Mouse (Mus musculus) retina, embryonic 14.5 days (tissue): ENCODE measurements at regions not wholly inside any gene's neighbourhood (a gene's known extent, or its start where the extent isn't known, plus 50 kb on each side); places are given as distances from the start of the nearest gene placed in this dataset.

Source experiments
- DNase-seq: peaks from one replicate; pipeline ENCODE4 v3.0.0-alpha.2; 2015; ENCODE audit warnings: low spot score

DNA sequence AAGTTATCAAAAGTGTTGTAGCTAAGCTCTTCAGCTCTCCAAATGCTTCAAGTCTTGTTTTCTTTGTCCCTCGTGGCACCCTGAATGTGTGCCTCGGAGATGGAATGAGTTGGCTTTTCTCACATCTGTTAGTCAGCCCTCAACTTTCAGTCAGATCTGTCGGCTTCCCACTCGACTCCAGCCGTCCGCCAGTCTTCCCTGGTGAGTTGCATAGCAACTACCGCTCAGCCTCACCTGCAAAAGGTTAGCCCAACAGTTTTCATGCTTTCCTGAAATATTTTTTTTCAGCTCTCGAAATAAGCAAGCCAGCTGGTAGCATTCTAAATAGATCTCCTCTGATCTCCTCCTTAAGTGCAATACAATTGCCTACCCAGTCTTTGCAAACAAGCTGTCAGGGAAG, 601.2 kb downstream of the Dok5 start:
- DNase-seq: no peak

DNA sequence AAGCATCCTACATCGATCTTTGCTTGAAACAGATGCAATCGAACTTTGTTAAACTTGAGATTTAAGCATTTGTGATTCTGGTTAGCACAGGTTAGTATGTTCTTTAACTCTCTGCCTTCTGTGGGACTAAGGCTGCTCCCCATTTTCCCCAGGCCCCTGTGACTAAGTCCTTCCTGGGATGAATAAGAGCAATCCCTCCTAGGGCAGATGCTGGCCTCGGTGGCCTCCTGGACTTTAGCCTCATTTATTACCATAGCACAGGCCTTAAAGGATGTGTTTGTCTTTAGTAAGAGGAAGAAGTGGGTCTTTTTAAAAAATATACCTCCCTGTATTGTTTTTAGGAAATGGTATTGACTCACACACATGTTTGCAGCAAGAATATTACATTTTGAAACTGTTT, 599.9 kb downstream of the Dok5 start:
- no peak for DNase-seq

DNA sequence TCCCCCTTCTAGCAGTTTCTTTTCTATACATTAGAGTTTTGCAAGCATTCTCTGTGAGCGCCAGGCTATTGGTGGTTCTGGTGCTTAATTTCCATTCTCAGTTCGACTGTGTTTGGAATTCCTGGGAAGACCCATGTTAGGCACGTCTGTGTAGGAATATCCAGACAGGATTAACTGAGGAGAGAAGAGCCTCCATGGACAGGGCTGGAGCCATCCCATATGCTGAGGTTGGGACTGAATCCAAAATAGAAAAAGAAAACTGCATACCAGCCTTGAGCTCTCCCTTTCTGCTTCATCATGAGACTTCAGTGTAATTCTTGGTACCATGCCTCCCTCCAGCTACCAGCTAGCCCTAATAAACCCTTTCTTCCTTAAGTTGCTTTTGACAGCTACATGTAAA, 595.3 kb downstream of the Dok5 start:
- DNase-seq: no peak

DNA sequence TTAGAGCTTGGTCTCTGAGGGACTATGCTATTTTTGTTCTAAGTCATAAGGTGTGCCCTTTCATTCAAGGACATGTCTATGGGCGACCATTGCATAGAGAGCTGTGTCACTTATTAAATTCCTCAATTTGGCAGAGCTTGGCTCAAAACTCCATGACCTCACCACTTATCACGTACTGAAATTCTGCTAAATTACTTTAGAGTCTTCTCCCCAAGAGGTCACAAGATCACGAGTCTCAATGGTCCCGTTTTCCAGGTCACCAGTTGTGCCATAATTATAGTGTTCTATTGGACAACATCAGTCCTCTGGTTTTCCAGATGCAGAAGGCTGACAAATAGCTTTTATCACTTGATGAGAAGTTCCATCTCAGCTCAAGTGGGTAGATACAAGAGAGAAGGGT, 576.9 kb downstream of the Dok5 start:
- no peak for DNase-seq

DNA sequence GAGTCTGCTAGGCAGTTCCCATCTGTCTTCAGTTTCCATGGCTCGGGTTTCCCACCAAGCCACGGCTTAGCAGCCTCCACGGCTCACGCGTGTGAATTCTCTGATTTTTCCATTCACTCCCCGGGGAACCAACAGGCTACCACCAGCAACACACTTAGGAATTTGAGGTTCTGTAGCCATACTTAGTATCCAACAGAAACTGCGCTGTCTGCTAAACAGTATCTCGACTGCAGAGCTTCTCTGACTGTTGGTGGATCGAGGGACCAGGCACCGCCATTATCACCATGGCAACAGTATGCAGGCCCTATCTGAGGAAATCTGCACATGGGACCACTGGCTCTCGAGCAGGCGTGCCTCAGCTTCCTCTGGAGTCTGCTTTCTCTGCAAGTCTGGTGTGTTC, 574.4 kb downstream of the Dok5 start:
- peak; percentile 12 for DNase-seq

GRCm38 (mm10) chr2:171298519-171298918, 566.9 kb downstream of the Dok5 start:
- no peak for DNase-seq

GRCm38 (mm10) chr2:171295603-171296002, 564.0 kb downstream of the Dok5 start:
- no peak for DNase-seq

DNA sequence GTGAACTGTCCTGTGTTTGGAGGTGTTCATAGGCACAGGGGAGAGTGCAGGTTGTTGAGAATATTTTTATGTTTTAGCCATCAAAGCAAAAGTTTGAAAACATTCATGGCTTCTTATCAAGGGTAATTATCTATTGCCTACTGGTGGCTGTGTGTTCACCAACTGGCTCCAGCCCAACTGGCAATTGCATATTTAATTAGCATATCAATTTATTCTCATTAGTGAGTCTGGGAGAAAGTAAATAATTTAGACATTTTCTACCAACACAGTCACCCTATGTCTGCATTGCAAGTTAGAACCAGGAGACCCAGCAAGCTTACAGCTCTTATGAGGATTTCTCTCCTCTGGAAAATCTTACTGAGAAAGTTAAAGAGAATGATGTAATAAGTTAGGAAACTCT, 561.0 kb downstream of the Dok5 start:
- no peak for DNase-seq

- peak; percentile 10 for DNase-seq
These were observed 554.2 kb downstream of the Dok5 start for GRCm38 (mm10) chr2:171285719-171286394.

GRCm38 (mm10) chr2:171280132-171280531, 548.5 kb downstream of the Dok5 start:
- DNase-seq: no peak

DNA sequence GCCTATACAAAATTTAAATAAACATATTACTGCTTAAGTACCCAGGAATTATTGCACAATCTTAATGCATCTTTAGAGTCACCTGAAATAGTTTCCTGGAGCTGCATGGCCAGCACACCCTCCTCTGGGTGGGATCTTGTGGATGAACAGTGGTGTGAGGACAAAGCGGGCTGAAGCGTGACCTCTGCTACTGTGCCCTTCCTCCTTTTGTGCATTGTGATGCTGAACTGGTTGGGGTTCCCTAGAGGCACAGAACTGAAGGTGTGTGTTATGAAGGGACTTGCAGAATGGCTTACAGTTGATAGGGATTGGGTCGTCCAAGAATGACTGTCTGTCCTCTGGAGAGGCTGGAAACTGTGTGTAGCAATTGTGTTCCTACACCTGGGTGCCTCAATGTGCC, 547.7 kb downstream of the Dok5 start:
- DNase-seq: no peak

DNA sequence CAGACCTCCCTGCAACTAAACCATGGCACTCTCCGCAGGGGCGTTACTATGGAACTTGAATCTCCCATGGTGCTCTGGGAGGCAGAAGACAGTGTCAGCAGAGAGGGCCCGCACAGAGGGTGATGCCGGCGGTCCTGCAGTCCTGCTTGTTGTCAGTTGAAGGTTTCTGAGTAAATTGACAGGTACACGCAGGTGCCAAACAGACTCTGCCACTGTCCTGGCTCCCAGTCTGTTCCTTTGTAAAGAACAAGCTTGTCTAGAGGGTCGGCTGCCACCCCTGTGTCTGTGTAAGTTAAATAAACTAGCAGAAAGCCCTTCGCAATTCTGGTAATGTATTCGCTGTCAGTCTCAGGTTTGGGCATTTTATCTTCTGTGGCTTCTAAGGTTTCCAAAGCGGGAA, 521.6 kb downstream of the Dok5 start:
- DNase-seq: no peak

- no peak for DNase-seq
These were observed 513.8 kb downstream of the Dok5 start for GRCm38 (mm10) chr2:171245391-171245790.

- no peak for DNase-seq
These were observed 510.7 kb downstream of the Dok5 start for GRCm38 (mm10) chr2:171242356-171242755.

DNA sequence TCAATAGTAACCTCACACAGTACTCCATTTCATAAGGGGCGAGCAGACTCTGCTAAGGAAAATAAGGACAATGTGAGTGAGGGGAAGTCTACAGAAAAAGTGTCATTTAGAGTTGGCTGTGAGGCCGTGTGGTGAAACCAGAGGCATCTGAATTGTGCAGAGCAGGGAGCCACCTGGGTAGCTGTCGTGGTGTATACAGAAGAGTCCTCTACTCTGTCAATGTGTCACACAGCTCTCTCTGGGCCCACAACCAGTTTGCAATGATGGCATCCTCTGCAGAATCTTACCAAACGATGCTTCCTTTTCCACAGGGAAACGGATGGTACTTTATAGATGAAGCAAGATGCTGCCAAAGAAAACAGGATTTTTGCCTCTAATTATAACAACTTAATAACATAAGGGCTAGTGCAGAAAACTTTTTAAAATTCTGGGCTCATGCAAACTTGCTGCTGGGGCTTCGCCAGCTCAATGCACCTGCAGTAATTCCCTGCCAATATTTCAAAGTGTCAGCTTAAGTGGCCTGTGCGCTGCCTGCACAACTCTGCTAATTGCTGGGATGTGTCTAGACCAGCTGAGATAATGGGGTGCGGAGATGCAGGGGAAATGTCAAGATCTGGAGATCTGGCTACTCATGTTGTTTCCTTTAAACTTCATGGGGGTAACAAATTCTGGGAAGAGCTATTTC, 505.8 kb downstream of the Dok5 start:
- DNase-seq: no peak

GRCm38 (mm10) chr2:171232812-171233211, 501.2 kb downstream of the Dok5 start:
- DNase-seq: no peak

GRCm38 (mm10) chr2:171231288-171232050, 499.9 kb downstream of the Dok5 start:
- no peak for DNase-seq

DNA sequence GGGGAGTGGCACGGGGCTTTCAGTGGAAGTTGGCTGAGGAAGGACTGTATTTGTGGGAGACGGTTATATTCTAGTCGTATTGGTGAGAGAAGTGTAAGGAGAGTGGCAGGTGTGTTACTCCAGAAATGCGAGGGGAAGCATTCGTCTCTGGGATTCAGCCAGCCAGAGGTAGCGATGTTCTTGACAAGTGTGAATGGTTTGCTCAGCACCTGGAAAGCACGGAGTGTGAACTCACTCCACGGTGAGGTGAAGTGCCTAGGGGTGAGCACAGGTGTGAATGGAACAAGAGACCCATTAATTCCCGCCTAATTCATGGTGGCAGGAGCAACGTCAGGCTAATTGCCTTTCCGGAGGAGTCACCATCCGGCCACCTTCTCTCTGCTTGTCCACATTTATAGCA, 498.9 kb downstream of the Dok5 start:
- DNase-seq: no peak

DNA sequence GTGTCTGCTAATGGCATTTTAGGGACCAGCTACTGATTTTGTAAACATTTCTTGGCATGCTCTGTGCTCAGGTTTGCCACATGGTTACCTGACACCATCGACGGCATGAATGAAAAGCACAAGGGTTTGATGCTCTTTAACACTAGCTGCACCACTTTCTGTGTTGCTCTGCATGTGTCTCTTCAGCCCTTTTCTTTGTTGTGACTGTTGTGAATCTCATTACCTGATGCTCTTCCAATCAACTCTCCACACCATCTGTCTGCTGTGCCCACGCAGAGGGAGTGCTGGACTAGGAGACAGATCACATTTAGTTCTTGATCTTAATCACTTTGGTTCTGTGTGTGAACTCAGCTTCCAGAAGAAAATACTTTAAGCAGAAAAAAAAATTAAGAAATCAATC, 496.6 kb downstream of the Dok5 start:
- DNase-seq: no peak

DNA sequence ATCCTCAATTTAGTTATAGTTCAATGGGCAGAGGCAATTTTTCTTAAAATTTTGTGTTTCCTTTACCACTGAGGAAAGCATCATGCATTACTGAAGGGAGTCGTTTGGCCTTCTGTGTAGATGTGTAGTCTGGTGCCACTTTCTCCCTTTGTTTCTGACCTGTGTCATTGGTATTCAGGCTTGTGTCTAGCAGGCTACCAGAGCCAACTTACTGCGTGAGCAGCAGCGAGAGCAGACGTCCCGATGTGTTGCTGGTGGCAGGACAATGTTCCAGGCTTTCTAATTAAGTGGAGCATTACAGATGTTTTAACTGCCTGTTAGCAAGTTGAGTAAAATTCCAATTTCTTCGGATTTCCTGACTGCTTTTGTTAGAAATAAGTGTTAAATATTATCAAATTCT, 482.2 kb downstream of the Dok5 start:
- no peak for DNase-seq

- DNase-seq: no peak
These were observed 464.9 kb downstream of the Dok5 start for GRCm38 (mm10) chr2:171196472-171196871.

- no peak for DNase-seq
These were observed 460.6 kb downstream of the Dok5 start for GRCm38 (mm10) chr2:171192181-171192580.
